Mouse (Mus musculus) hindbrain, embryonic 12.5 days (tissue): ENCODE measurements at regions not wholly inside any gene's neighbourhood (a gene's known extent, or its start where the extent isn't known, plus 50 kb on each side); places are given as distances from the start of the nearest gene placed in this dataset.
A peak's percentile ranks its signal among the peaks of the same experiment; 100 is the strongest.

Source experiments
- ATAC-seq: fragments of 200-750 bp; cut with Nextera tagmentation; 2 replicates; pipeline ENCODE4 v1.8.0; 2017; ENCODE audit warnings: moderate TSS enrichment; ENCODE audit not compliant: low FRiP score
- H3K27ac ChIP-seq: fragments of 300-500 bp; sonication (generic); 2 replicates; pipeline ENCODE4 v1.5.1; 2016; ENCODE audit warnings: mild to moderate bottlenecking
- H3K27me3 ChIP-seq: fragments of 300-500 bp; sonication (generic); 2 replicates; pipeline ENCODE4 v1.6.1; 2016; ENCODE audit warnings: mild to moderate bottlenecking
- H3K36me3 ChIP-seq: fragments of 300-500 bp; sonication (generic); 2 replicates; pipeline ENCODE4 v1.6.1; 2016; ENCODE audit warnings: mild to moderate bottlenecking
- H3K4me1 ChIP-seq: fragments of 300-500 bp; sonication (generic); 2 replicates; pipeline ENCODE4 v1.6.1; 2016
- H3K4me2 ChIP-seq: fragments of 300-500 bp; sonication (generic); replicated peaks from 2 replicates; pipeline ENCODE4 v1.6.1; 2016; ENCODE audit warnings: mild to moderate bottlenecking
- H3K4me3 ChIP-seq: fragments of 300-500 bp; sonication (generic); 2 replicates; pipeline ENCODE4 v1.5.1; 2016; ENCODE audit warnings: mild to moderate bottlenecking
- H3K9ac ChIP-seq: fragments of 300-500 bp; sonication (generic); 2 replicates; pipeline ENCODE4 v1.6.1; 2016; ENCODE audit warnings: mild to moderate bottlenecking, moderate library complexity
- H3K9me3 ChIP-seq: fragments of 300-500 bp; sonication (generic); replicated peaks from 2 replicates; pipeline ENCODE4 v1.6.1; 2016; ENCODE audit warnings: mild to moderate bottlenecking
- WGBS: fragments of 180-500 bp; shearing (Covaris S2); methylation state at CpG from one replicate; pipeline ENCODE4 v1.1.7; 2016; 5-methylcytosine and 5-hydroxymethylcytosine counted together

DNA sequence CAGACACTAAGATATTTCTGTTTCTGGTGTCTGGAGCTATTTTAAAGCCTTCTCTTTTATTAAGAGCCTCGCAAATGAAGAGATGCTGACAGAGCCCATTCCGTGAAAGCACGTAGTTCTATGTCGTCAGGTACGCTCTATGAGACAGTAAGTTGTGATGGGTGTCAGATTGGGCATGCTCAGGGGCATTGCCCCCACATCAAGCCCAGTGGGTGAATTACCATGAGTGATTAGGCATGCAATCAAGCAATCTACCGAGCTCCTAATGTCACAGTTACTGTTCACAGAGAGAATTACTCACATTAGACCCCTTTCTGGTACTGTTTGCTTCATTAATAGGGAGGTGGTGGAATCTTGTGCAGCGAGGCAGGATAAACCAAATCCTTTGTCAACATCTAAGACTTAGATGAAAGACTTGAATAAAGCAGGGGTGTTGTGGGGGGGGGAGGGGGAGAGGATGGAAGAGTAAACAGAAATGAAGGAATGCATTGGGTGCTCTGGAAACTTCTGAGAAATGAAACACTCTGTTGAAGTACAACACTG is 192.9 kb upstream of the Tbc1d5 start:
- H3K36me3 ChIP-seq: no peaks in the 10 kb centered on the region
- 59% methylated on average over 7 of the region's 7 CpGs for WGBS
- no peaks in the 10 kb centered on the region for H3K27me3 ChIP-seq
- H3K4me1 ChIP-seq: 0 out of 2 replicates have a peak, but pooled peaks cover 5% of the 10 kb centered on the region
- H3K4me3 ChIP-seq: no peak overlapping the region
- no peak overlapping the region for H3K27ac ChIP-seq
- H3K9me3 ChIP-seq: no peaks in the 10 kb centered on the region
- H3K4me2 ChIP-seq: no peak overlapping the region
- no peak overlapping the region for H3K9ac ChIP-seq
- ATAC-seq: no peak

DNA sequence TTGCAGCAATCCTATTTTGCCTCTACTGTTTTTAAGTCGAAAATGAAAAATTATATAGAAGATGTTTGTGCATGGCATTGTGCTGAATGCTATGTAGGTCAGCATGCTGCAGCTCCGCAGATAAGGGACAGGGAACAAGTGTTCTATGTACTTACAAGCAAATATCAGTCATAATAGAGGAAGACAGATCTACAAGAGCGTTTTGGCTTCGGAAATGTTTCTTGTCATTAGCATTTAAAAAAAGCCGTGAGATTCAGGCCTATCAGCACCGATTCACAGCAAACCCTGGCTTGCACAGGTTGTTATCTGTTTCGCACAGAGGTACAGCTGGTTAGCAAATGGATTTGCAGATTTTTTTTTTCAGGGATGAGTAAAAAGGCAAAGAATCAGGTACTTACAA is 191.8 kb upstream of the Tbc1d5 start:
- Histone ChIP-seq H3K9ac (no peak overlapping the region), H3K4me1 (0 out of 2 replicates have a peak, but pooled peaks cover 5% of the 10 kb centered on the region), H3K9me3 (no peaks in the 10 kb centered on the region), H3K27ac (no peak overlapping the region), H3K27me3 (no peaks in the 10 kb centered on the region), H3K36me3 (no peaks in the 10 kb centered on the region), H3K4me2 (no peak overlapping the region), H3K4me3 (no peak overlapping the region)
- ATAC-seq: no peak
- WGBS: 75% methylated on average over 7 of the region's 7 CpGs

DNA sequence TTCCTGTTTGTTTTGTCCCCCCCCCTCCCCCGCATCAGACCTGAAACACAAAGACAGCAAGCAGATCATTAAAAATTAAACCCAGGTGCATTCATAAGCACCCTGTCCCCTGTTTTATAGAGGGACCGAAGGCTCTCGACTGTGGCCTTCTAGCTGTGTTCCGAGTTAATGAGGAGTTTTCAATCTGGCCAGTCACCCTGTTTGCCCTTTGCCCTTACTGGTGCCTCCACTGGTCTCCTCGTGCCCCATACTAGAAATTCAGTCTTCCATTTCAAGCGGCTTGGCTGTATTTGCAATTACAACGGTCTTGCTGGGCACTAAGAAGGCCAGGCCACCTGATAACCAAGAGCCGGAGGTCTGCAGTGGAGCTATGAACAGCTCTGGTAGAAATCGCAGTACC is 190.9 kb upstream of the Tbc1d5 start:
- H3K4me3 ChIP-seq: no peak overlapping the region
- no peak for ATAC-seq
- 0 out of 2 replicates have a peak, but pooled peaks cover 5% of the 10 kb centered on the region for H3K4me1 ChIP-seq
- no peak overlapping the region for H3K27ac ChIP-seq
- no peak overlapping the region for H3K4me2 ChIP-seq
- H3K9ac ChIP-seq: no peak overlapping the region
- H3K27me3 ChIP-seq: no peaks in the 10 kb centered on the region
- no peaks in the 10 kb centered on the region for H3K9me3 ChIP-seq
- 55% methylated on average over 9 of the region's 9 CpGs for WGBS
- no peaks in the 10 kb centered on the region for H3K36me3 ChIP-seq

DNA sequence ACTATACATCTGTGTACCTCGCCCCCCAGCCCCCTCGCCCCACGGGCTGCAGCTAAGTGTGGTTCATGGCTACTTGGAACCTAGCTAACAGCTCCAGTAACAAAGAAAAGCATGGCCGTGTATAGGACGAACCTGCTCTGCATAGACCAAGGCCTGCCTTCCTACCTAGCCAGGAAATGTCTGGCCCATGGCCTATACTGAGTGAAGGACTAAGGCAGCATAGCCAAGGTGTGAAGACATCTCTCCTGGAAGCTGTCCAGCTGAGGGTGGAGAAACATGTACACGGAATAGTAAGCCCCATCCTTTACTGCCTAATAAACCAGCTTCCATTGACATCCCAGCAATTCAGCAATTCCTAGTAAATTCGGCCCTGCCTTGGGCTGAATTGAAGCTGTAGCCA is 183.6 kb upstream of the Tbc1d5 start:
- no peak for ATAC-seq
- H3K9me3 ChIP-seq: no peaks in the 10 kb centered on the region
- no peaks in the 10 kb centered on the region for H3K36me3 ChIP-seq
- H3K9ac ChIP-seq: no peak overlapping the region
- H3K27me3 ChIP-seq: no peaks in the 10 kb centered on the region
- 97% methylated on average over 7 of the region's 7 CpGs for WGBS
- no peak overlapping the region for H3K4me3 ChIP-seq
- no peak overlapping the region for H3K27ac ChIP-seq
- no peak overlapping the region for H3K4me2 ChIP-seq
- peaks cover 6% of the 10 kb centered on the region; the same call in 1 of the 2 replicates for H3K4me1 ChIP-seq

DNA sequence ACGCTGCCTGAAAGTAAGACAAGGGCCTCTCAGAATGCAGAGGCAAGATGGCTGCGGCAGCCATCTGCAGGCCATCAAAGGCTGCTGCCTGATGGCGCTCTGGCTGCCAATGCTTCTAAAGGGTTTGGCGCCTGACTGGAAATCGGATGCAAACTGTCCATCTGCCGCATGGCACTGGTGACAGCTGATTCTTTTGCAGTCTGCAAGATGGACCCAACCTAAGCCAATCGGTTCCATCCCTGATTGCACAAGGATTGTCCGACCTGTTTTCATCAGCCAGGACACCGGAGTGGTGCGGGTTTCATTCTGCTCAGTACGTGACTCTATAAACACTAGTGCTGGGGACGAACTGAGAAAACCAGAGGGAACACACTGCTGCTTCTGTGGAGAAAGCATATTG is 183.1 kb upstream of the Tbc1d5 start:
- H3K9ac ChIP-seq: no peak overlapping the region

DNA sequence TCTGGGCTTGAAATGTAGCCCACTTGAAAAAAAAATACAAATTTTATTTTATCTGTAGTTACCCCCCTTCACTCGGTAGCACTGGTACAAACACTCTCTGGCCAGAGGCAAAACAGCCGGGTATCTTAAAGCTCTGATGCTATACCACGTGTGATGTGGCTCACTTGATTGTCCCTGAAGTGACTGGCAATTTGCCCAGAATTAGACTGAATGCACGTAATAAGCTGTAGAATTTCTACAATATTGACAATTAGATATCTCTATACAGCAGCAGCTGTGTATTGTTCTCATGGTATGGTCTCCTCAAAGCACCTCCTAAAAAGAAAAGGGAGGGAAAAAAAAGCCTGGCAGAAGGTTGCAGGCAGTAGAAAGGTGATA is 179.2 kb upstream of the Tbc1d5 start:
- peaks cover 6% of the 10 kb centered on the region; the same call in 1 of the 2 replicates for H3K4me1 ChIP-seq
- H3K36me3 ChIP-seq: no peaks in the 10 kb centered on the region
- no peaks in the 10 kb centered on the region for H3K9me3 ChIP-seq
- H3K27me3 ChIP-seq: no peaks in the 10 kb centered on the region
- 33% methylated on average over 4 of the region's 4 CpGs for WGBS
- H3K4me2 ChIP-seq: no peak overlapping the region
- no peak overlapping the region for H3K4me3 ChIP-seq
- H3K9ac ChIP-seq: no peak overlapping the region
- ATAC-seq: peak; percentile 76
- no peak overlapping the region for H3K27ac ChIP-seq

More for the DNA sequence above, 183.1 kb upstream of the Tbc1d5 start:
- H3K9me3 ChIP-seq: no peaks in the 10 kb centered on the region
- no peaks in the 10 kb centered on the region for H3K27me3 ChIP-seq
- H3K4me2 ChIP-seq: no peak overlapping the region
- no peaks in the 10 kb centered on the region for H3K36me3 ChIP-seq
- no peak overlapping the region for H3K27ac ChIP-seq
- no peak overlapping the region for H3K4me3 ChIP-seq
- WGBS: 96% methylated on average over 12 of the region's 12 CpGs
- peaks cover 6% of the 10 kb centered on the region; the same call in 1 of the 2 replicates for H3K4me1 ChIP-seq
- ATAC-seq: no peak

DNA sequence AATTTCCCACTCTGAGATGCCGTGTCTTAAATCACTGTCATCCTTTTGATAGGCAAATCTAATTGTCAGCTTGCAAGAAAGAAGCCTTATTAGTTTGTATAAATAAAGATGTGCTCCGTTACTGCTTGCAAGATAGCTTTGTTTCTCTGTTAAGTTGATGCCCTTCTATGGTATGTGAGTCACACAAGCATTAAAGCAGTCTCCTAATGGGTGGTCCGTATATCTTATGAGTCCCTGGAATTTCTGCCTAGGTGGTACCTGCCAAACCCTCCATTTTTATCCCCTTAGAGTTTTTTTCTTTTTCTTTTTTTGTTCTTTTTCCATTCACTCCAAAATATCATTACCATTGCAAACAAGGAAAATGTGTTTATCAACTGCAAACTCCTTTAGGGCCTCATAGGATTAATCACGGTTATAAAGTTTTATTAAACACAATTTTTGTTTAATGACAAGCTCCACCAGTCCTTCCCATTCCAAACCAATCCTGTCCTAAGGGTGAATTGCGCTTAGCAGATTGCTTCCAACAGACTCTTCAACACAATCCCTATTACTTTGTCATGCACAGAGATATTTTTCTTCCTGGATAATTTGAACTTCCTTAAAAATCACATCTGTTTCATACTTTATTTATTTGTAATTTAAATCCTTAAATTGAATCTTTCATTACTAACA is 178.7 kb upstream of the Tbc1d5 start:
- 65% methylated on average over 5 of the region's 5 CpGs for WGBS
- Histone ChIP-seq H3K9me3 (no peaks in the 10 kb centered on the region), H3K4me1 (peaks cover 6% of the 10 kb centered on the region; the same call in 1 of the 2 replicates), H3K4me2 (no peak overlapping the region), H3K9ac (no peak overlapping the region), H3K27ac (no peak overlapping the region), H3K27me3 (no peaks in the 10 kb centered on the region), H3K4me3 (no peak overlapping the region), H3K36me3 (no peaks in the 10 kb centered on the region)
- ATAC-seq: no peak

DNA sequence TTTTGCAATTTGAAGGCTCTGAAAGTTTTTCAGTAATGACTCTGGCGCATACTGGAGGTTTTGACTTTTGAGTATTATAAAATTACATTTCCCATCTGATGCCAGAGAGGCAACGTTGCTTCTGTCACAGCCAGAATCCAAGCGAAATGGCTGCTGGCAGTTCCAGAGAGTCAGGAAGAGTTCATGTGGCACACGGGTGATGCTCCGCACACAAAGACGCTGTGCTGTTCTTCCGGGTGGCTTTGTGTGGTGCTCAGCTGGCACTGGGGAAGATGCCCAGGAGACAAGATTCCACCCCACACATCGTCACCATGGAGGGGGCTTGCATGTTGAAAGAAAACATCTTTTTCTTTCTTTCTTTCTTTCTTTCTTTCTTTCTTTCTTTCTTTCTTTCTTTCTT is 177.3 kb upstream of the Tbc1d5 start:
- Histone ChIP-seq H3K36me3 (no peaks in the 10 kb centered on the region), H3K9me3 (no peaks in the 10 kb centered on the region), H3K4me3 (no peak overlapping the region), H3K27ac (no peak overlapping the region), H3K4me2 (no peak overlapping the region), H3K4me1 (peaks cover 6% of the 10 kb centered on the region; the same call in 1 of the 2 replicates), H3K27me3 (no peaks in the 10 kb centered on the region), H3K9ac (no peak overlapping the region)
- 81% methylated on average over 8 of the region's 8 CpGs for WGBS
- no peak for ATAC-seq

DNA sequence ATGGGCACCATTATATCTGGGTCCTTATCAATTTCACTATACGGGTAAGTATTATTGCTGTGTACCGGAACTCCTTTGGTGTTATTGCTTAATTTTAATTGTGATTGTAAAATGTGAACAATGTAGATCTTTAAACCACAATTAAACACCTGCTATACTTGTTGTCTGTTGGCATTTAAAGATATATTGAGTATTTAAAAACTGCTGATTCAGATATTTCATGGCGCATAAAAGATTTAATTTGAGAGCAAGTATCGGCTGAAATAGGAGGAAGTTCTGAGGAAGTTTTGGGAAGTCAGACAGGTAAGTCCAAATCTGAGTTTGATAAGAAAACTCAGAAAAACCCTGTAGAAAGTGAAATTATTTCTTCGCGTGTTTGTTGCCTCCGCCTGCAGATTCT is 142.7 kb upstream of the Tbc1d5 start:
- WGBS: 72% methylated on average over 7 of the region's 7 CpGs
- no peaks in the 10 kb centered on the region for H3K27me3 ChIP-seq
- no peaks in the 10 kb centered on the region for H3K36me3 ChIP-seq
- no peak overlapping the region for H3K4me3 ChIP-seq
- H3K9me3 ChIP-seq: no peaks in the 10 kb centered on the region
- no peak overlapping the region for H3K9ac ChIP-seq
- no peak overlapping the region for H3K27ac ChIP-seq
- peaks cover 2% of the 10 kb centered on the region; the same call in 1 of the 2 replicates for H3K4me1 ChIP-seq
- H3K4me2 ChIP-seq: no peak overlapping the region
- ATAC-seq: no peak

DNA sequence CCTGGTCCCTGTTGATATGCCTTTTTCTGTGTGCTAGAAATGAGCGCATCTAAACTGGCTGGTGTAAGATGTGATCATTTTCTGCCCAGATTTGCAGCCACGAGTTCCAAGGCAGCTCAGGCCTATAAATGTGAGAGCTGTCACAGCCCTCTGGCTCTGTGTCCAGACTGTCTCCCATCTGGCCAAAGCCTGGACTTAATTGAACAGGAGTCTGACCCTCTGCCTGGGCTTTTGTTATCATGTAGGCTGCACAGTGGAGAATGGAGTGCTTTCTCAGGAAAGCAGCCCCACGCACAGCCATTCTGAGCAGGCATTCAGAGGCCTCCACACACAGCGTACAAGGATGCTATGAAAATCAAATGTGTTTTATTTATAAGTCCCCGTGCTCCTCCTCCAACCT is 141.9 kb upstream of the Tbc1d5 start:
- Histone ChIP-seq H3K4me2 (no peak overlapping the region), H3K9ac (no peak overlapping the region), H3K27ac (no peak overlapping the region), H3K9me3 (no peaks in the 10 kb centered on the region), H3K4me1 (peaks cover 2% of the 10 kb centered on the region; the same call in 1 of the 2 replicates), H3K27me3 (no peaks in the 10 kb centered on the region), H3K4me3 (no peak overlapping the region), H3K36me3 (no peaks in the 10 kb centered on the region)
- ATAC-seq: peak; percentile 47
- 70% methylated on average over 5 of the region's 5 CpGs for WGBS

DNA sequence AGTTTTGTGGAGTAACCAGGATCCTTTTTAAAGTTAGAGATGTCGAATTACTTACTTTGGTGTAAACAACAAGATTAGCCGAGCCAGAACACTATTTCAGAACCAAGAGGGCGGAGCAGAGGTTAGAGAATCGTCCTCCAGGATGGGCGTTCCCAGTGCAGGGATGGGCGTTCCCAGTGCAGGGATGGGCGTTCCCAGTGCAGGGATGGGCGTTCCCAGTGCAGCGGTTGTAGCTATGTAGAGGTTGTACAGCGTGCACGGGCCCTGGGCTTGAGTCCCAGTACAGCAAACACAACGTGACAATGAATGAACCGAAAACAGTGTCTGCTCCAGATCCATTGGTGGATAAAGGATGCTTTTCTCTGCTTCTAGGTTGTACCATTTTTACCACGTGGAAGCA is 125.8 kb upstream of the Tbc1d5 start:
- Histone ChIP-seq H3K4me2 (no peak overlapping the region), H3K9me3 (no peaks in the 10 kb centered on the region), H3K4me1 (no peaks in the 10 kb centered on the region), H3K27me3 (no peaks in the 10 kb centered on the region), H3K9ac (no peak overlapping the region), H3K4me3 (no peak overlapping the region), H3K36me3 (no peaks in the 10 kb centered on the region), H3K27ac (no peak overlapping the region)
- 52% methylated on average over 14 of the region's 14 CpGs for WGBS
- no peak for ATAC-seq

DNA sequence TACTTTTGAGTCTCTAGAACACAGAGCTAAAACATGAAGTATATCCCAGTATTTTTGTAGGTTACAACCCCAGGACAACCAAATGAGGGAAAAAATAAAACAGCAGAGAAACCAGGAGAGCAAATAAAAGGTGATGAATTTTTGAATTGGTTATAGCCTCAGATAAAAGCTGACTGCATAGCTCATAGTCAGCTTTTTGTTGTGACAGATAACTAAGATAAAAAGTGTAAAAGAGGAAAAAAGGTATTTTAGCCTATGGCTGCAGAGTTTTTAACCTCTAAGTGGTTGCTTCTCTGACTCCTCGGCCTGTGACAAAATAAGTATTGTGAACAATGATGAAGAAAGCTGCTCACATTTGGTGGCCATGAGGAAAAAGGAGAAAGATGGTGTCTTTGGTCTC is 111.6 kb upstream of the Tbc1d5 start:
- no peak for ATAC-seq
- H3K27me3 ChIP-seq: no peaks in the 10 kb centered on the region
- WGBS: 97% methylated on average over 1 of the region's 1 CpGs
- no peak overlapping the region for H3K4me2 ChIP-seq
- no peaks in the 10 kb centered on the region for H3K4me1 ChIP-seq
- no peaks in the 10 kb centered on the region for H3K9me3 ChIP-seq
- no peak overlapping the region for H3K27ac ChIP-seq
- H3K9ac ChIP-seq: no peak overlapping the region
- H3K4me3 ChIP-seq: no peak overlapping the region
- H3K36me3 ChIP-seq: no peaks in the 10 kb centered on the region

DNA sequence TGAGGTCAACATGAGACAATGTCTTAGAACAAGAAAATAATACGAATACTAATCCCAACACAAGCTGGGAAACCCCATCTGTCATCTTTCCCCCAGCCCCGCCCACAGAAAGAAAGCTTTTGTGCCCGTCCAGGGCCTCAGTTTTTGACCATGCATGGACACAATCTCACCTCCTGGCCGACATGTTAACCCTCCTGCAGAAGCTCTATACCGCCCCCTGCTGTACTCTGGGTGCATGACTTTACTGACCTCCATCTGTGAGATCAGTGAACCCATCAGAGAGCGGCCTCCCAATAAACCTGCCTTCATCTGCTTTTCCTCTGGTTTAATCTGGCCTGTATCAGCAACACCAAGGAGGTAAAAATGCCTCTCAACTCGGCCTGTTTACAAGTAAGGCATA is 109.6 kb upstream of the Tbc1d5 start:
- H3K9me3 ChIP-seq: no peaks in the 10 kb centered on the region
- no peak for ATAC-seq
- WGBS: 74% methylated on average over 7 of the region's 7 CpGs
- no peaks in the 10 kb centered on the region for H3K36me3 ChIP-seq
- H3K4me2 ChIP-seq: no peak overlapping the region
- H3K27ac ChIP-seq: no peak overlapping the region
- H3K9ac ChIP-seq: no peak overlapping the region
- no peaks in the 10 kb centered on the region for H3K27me3 ChIP-seq
- no peaks in the 10 kb centered on the region for H3K4me1 ChIP-seq
- no peak overlapping the region for H3K4me3 ChIP-seq
